Mouse (Mus musculus) liver, embryonic 14.5 days (tissue): ENCODE data around the gene Vps37d.

ENCODE experiments used
- CTCF ChIP-seq: IDR thresholded peaks from 2 replicates; pipeline ENCODE4 v1.5.1; 2016; ENCODE audit warnings: antibody characterized with exemption, low read depth, control low read depth
- EP300 ChIP-seq: IDR thresholded peaks from 2 replicates; pipeline ENCODE4 v1.6.1; 2016; ENCODE audit warnings: antibody characterized with exemption, low read depth

GRCm38 (mm10) chr5:135077564-135078481, at the start of gene Vps37d:
- peak; percentile 77 for TF ChIP-seq CTCF
- TF ChIP-seq EP300, result no peak
